Mouse (Mus musculus): ENCODE results near the gene Apoc4. TPM values are rescaled to one million over a fixed set of nuclear protein-coding genes. Genes with fewer than 3 reads are reported as not detected.

The Apoc4 gene
- polyA plus RNA-seq, 1 experiment = 18.7 TPM

DNA sequence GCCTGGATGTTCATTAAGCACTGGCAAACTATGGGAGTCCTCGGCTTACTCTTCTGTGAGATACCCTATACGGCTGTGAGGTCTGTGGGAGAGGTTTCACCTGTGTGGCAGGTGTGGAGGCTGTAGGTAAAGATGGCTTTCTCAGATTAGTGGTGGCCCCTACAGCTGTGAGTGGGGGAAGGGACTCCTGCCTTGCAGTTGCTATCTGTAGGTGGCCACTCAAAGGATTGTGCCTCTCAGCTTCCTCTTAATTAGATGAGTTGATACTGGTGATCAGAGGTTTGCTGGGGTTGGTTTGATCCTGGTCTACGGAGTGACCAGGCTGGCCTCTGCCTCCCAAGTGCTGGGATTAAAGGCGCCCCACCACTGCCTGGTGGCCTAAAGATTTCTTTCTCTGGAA is 23.2 kb upstream of the Apoc4 start:
- WGBS = 88% methylated on average over 4 of the region's 4 CpGs
- no peak overlapping the region for H3K27ac ChIP-seq (ENCODE audit: control insufficient read depth, insufficient read depth, low read depth, low read length, poor library complexity)
- no peak for TF ChIP-seq POLR2A (IDR thresholded peaks at IDR 0.05; ENCODE audit: borderline replicate concordance, control insufficient read depth, low read depth, low read length)
- no peak for TF ChIP-seq CTCF (IDR thresholded peaks at IDR 0.05; ENCODE audit: control insufficient read depth, insufficient read depth, low read length)
- peaks cover 8% of the 10 kb centered on the region for H3K4me1 ChIP-seq (ENCODE audit: control insufficient read depth, insufficient read depth, low read length)
- H3K4me3 ChIP-seq (replicated peaks; ENCODE audit: control insufficient read depth, low read depth, low read length) = no peak overlapping the region

DNA sequence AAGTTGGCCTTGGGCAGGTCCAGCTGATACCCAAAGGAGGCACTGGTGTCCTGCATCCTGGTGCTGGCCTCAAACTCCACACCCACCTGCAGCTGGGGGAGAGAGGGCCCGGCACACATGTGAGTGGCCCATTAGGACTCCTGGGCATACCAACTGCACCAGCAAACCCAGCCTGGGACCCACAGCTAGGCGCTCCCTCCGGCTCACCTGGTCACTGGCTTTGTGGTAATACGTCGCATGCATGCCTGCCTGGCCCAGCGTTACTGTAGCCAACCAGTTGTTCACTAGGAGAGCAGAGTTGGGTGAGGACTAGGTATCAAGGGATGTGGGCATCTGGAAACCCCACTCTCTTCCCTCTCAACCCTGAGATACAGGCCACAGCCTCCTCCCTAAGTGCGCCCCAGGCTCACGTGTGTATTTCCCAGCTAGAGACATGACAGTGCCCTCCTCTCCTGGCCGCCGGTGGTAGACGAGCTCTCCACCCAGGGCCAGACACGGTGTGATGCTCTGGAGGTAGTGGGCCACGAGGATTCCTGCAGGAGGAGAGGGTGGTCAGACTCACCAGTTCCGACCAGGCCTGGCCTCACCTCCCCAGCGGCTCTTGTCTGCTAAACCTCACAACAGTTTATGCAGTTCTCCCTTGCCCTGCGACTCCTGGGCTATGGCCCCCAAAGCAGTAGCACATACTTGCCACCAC is 21.7 kb upstream of the Apoc4 start:
- H3K4me1 ChIP-seq (ENCODE audit: control insufficient read depth, insufficient read depth, low read length) = peaks cover 7% of the 10 kb centered on the region
- H3K4me3 ChIP-seq (replicated peaks; ENCODE audit: control insufficient read depth, low read depth, low read length) = no peak overlapping the region
- H3K27ac ChIP-seq (ENCODE audit: control insufficient read depth, insufficient read depth, low read depth, low read length, poor library complexity) = no peak overlapping the region
- 93% methylated on average over 16 of the region's 16 CpGs for WGBS
- TF ChIP-seq CTCF (IDR thresholded peaks at IDR 0.05; ENCODE audit: control insufficient read depth, insufficient read depth, low read length) (no peak), POLR2A (IDR thresholded peaks at IDR 0.05; ENCODE audit: borderline replicate concordance, control insufficient read depth, low read depth, low read length) (no peak)

DNA sequence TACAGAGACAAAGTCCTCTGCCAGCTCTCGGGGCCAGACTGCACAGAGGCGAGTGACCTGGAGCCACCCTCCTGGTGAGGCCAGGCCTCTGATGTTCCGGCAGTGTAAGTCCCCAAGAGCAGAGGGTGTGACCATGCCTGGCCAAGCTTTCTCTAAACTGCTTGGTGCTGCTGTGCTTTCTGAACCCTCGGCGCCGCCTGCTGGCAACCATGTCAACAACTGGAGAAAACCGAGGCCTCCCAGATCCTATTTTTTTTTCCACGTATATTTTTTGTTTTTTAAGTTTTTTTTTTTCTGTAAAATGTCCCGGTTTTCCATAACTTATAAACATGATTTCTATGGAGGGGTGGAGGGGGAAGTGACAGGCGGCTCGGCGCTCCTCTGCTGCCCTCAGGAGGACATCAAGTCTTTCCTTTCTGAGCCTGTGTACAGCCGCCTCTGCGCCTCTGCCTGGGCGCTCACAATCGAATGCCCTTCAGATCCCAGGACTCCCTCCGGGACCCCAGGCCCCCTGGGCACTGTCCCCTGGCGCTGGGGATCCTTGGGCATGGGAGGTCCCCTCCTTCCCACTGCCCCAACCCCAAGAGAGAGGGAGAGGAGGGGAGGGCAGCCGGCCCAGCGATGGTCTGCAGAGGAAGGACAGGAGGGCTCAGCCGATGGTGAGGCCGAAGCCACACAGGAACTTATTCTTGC is 19.9 kb upstream of the Apoc4 start:
- H3K4me3 ChIP-seq (replicated peaks; ENCODE audit: control insufficient read depth, low read depth, low read length) = no peak overlapping the region
- H3K27ac ChIP-seq (ENCODE audit: control insufficient read depth, insufficient read depth, low read depth, low read length, poor library complexity) = peak overlapping the region; percentile 43
- TF ChIP-seq CTCF (IDR thresholded peaks at IDR 0.05; ENCODE audit: control insufficient read depth, insufficient read depth, low read length) (peak; percentile 62), POLR2A (IDR thresholded peaks at IDR 0.05; ENCODE audit: borderline replicate concordance, control insufficient read depth, low read depth, low read length) (no peak)
- H3K4me1 ChIP-seq (ENCODE audit: control insufficient read depth, insufficient read depth, low read length) = peaks cover 7% of the 10 kb centered on the region
- WGBS = 34% methylated on average over 22 of the region's 22 CpGs

DNA sequence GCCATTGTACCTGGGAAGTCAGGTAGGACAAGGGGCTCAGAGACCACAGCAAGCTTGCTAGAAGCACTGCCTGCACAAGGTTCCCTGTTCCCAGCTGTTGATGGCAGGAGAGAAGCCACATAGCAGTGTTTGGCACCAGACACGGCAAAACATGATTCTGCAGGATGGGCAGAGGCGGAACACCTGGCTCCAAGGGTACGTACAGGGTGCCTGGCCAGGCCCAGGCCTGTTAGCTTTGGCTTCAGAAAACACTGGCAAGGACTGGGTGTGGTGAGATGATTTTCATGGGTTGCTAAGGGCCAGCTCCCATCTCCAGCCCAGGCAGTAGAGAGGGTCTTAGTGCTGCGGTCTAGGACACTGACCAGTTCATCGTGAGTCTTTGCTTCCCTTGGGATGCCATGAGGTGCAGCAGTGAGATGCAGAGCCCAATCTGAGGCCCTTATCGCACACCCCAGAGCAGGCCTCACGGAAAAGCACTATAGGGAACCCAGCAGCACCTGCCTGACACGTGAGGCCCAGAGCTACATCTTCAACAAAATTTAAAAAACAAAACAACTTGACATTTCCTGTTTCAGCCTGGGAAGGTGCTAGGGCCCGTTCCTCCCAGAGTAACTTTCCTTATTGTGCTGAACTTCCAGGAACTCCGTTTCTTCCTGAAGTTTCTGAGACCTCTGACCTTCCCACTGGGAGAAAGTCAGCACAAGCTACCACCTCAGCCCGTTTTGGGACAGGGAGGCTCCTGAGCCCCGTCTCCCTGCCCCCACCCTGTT is 19.2 kb upstream of the Apoc4 start:
- H3K27ac ChIP-seq (ENCODE audit: control insufficient read depth, insufficient read depth, low read depth, low read length, poor library complexity) = peak overlapping the region; percentile 40; the same call in 1 of the 2 replicates
- H3K4me3 ChIP-seq (replicated peaks; ENCODE audit: control insufficient read depth, low read depth, low read length) = no peak overlapping the region
- H3K4me1 ChIP-seq (ENCODE audit: control insufficient read depth, insufficient read depth, low read length) = peaks cover 7% of the 10 kb centered on the region
- 58% methylated on average over 12 of the region's 12 CpGs for WGBS
- TF ChIP-seq POLR2A (IDR thresholded peaks at IDR 0.05; ENCODE audit: borderline replicate concordance, control insufficient read depth, low read depth, low read length) (no peak), CTCF (IDR thresholded peaks at IDR 0.05; ENCODE audit: control insufficient read depth, insufficient read depth, low read length) (no peak)

DNA sequence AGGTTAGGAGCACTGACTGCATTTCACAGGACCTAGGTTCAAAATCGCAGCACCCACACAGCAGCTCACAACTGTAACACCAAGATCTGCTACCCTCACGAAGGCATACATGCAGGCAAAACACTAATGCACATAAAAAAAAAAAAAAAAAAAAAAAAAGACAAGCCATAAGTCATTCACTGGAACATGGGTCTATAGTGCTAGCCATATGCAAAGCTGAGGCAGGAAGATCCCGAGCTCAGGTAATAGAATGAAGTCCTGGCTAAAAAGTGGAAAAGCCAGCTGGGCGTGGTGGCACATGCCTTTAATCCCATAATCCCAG is 18.5 kb upstream of the Apoc4 start:
- no peak overlapping the region for H3K27ac ChIP-seq (ENCODE audit: control insufficient read depth, insufficient read depth, low read depth, low read length, poor library complexity)
- WGBS = 38% methylated on average over 4 of the region's 4 CpGs
- no peak overlapping the region for H3K4me3 ChIP-seq (replicated peaks; ENCODE audit: control insufficient read depth, low read depth, low read length)
- no peak for TF ChIP-seq CTCF (IDR thresholded peaks at IDR 0.05; ENCODE audit: control insufficient read depth, insufficient read depth, low read length)
- no peak for TF ChIP-seq POLR2A (IDR thresholded peaks at IDR 0.05; ENCODE audit: borderline replicate concordance, control insufficient read depth, low read depth, low read length)
- H3K4me1 ChIP-seq (ENCODE audit: control insufficient read depth, insufficient read depth, low read length) = peaks cover 7% of the 10 kb centered on the region

DNA sequence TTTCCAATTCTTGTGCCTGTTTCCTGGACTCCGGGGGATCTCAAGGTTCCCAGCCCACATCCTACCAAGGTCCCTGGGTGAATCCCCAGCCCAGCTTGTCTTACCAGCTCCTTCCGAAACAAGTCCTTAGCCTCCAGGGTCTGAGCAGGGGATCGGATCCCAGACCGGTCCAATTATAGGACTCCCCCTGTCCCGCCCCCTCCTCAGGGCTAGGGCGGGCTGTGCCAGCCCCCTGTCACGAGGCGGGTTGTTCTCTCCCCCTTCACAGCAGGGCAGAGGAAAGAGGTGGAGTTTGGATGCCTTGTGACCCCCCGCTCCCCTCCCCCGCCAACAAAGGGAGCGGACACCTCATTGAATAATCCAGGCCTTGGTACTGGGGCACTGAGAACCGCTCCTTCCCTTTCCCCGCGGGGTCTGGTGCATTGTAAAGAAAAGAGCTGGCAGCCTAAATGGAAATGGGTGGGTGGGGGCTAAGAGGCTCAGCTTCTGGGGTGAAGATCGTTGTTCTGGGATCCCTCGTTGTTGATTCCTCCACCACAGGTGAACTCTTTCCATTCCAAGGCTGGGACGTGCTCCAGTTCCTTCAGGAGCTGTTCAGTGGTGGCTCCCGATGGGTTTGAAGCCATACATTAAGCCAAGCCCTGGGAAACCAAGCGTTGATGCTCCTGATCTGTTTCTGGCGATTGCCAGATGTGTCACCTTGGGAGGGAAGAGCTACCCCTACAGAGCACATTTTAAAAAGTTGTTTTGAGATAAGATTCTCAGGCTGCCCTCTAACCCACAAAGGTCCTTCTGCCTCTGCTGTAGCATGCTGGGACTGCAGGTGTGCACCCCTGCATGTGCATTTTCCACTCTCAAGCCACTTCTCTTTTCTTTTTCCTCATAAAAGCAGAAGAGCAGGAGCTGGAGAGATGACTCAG is 17.9 kb upstream of the Apoc4 start, which contains the start of gene Apoe:
Gene Apoe (minus strand): TSS at position 282 of the 920 bp plus-strand sequence.
- TF ChIP-seq CTCF (IDR thresholded peaks at IDR 0.05; ENCODE audit: control insufficient read depth, insufficient read depth, low read length) = no peak
- TF ChIP-seq POLR2A (IDR thresholded peaks at IDR 0.05; ENCODE audit: borderline replicate concordance, control insufficient read depth, low read depth, low read length) = no peak
- H3K27ac ChIP-seq (ENCODE audit: control insufficient read depth, insufficient read depth, low read depth, low read length, poor library complexity) = peak within 1 kb of the TSS; percentile 73
- peak within 1 kb of the TSS; percentile 19 for H3K4me3 ChIP-seq (replicated peaks; ENCODE audit: control insufficient read depth, low read depth, low read length)
- WGBS = 3% methylated on average over 20 of the region's 20 CpGs
- H3K4me1 ChIP-seq (ENCODE audit: control insufficient read depth, insufficient read depth, low read length) = peaks cover 7% of the 10 kb centered on the region

DNA sequence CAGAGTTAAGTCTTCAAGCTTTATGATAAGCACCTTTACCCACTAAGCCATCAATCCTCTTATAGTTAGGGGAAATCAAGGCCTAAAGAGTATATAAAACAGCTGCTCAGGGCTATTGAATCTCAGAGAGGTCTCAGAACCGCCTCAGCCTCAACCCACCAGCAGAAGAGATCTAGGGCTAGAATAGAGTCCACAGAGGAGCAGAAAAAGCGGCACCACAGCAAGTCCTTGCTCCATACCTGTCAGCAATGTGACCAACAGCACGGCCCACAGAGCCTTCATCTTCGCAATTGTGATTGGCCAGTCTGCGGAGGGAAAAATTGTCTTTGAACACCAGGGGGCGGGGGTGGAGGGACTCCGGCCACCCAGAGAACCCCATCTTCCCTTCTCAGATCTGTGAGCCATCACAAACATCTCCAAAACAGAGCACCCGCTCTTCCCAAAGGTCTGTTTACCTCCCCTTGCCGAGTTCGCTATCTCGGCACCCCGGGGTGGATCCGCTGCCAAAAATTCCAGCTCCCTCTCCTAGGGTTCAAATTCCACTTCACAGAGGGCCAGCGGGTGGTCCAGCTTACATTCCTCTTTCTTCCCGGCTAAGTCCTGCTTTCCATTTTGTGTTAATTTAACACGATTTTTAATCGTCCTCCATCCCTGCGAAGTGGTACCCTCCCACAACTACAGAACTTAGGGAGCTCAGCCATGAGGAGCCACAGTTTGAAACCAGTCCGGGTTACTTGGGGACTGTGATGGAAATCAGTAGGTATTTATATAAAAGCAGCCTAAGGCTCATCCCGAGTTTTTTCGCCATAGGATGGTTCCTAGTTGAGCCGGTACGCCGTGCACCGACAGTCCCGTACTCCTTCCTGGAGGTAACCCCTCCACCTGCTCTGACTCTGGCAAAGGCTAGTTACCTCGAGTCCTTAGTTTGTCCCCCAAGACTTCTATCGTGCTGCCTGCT is 16.9 kb upstream of the Apoc4 start:
- peaks cover 7% of the 10 kb centered on the region for H3K4me1 ChIP-seq (ENCODE audit: control insufficient read depth, insufficient read depth, low read length)
- H3K27ac ChIP-seq (ENCODE audit: control insufficient read depth, insufficient read depth, low read depth, low read length, poor library complexity) = peak overlapping the region; percentile 73; the same call in 1 of the 2 replicates
- 6% methylated on average over 28 of the region's 28 CpGs for WGBS
- TF ChIP-seq POLR2A (IDR thresholded peaks at IDR 0.05; ENCODE audit: borderline replicate concordance, control insufficient read depth, low read depth, low read length) (no peak), CTCF (IDR thresholded peaks at IDR 0.05; ENCODE audit: control insufficient read depth, insufficient read depth, low read length) (no peak)
- peak overlapping the region; percentile 19 for H3K4me3 ChIP-seq (replicated peaks; ENCODE audit: control insufficient read depth, low read depth, low read length)

Data from bone marrow, adult 2 months (tissue).